Mouse (Mus musculus) cerebellum, postnatal 25 days (tissue): ENCODE data around the gene Dll1.
A peak's percentile ranks its signal among the peaks of the same experiment; 100 is the strongest.

Experiments
- DNase-seq, 2 experiments: peaks; one replicate each; pipeline ENCODE4 v3.0.0; 2021; ENCODE audit warnings: mixed read lengths in 2 of 2

Dll1 gene

GRCm38 (mm10) chr17:15376494-15377181 lies at the start of gene Dll1:
TSS of gene Dll1 (minus strand) at chr17:15376872.
- peak; percentile 31 to 54 for DNase-seq

- no peak for DNase-seq
Measured at GRCm38 (mm10) chr17:15425931-15426330, 49.3 kb upstream of the Dll1 start.

GRCm38 (mm10) chr17:15423080-15423765 lies 46.6 kb upstream of the Dll1 start:
- DNase-seq = no peak

- no peak for DNase-seq
Measured at GRCm38 (mm10) chr17:15422666-15423065, 46.0 kb upstream of the Dll1 start.

GRCm38 (mm10) chr17:15421446-15421845 lies 44.8 kb upstream of the Dll1 start:
- no peak for DNase-seq

GRCm38 (mm10) chr17:15420021-15420603 lies 43.4 kb upstream of the Dll1 start:
- DNase-seq = no peak

GRCm38 (mm10) chr17:15419534-15419933 lies 42.9 kb upstream of the Dll1 start:
- DNase-seq = no peak

GRCm38 (mm10) chr17:15416596-15417215 lies 40.0 kb upstream of the Dll1 start:
- DNase-seq = no peak

- no peak for DNase-seq
Measured at GRCm38 (mm10) chr17:15410861-15411260, 34.2 kb upstream of the Dll1 start.

GRCm38 (mm10) chr17:15409261-15409660 lies 32.6 kb upstream of the Dll1 start:
- no peak for DNase-seq

- DNase-seq = no peak
Measured at GRCm38 (mm10) chr17:15406576-15406975, 29.9 kb upstream of the Dll1 start.

GRCm38 (mm10) chr17:15401716-15402115 lies 25.0 kb upstream of the Dll1 start:
- no peak for DNase-seq

GRCm38 (mm10) chr17:15395997-15396675 lies 19.5 kb upstream of the Dll1 start, which contains the start of gene Fam120b:
TSS of gene Fam120b (plus strand) at chr17:15396202.
- DNase-seq = peak; percentile 83 to 86

GRCm38 (mm10) chr17:15389356-15389755 lies 12.7 kb upstream of the Dll1 start:
- no peak for DNase-seq

GRCm38 (mm10) chr17:15388892-15389291 lies 12.2 kb upstream of the Dll1 start:
- no peak for DNase-seq

- no peak for DNase-seq
Measured at GRCm38 (mm10) chr17:15383360-15383759, 6.7 kb upstream of the Dll1 start.

- no peak for DNase-seq
Measured at GRCm38 (mm10) chr17:15381869-15382660, 5.4 kb upstream of the Dll1 start.

GRCm38 (mm10) chr17:15381092-15381860 lies 4.6 kb upstream of the Dll1 start:
- DNase-seq = no peak

GRCm38 (mm10) chr17:15380641-15381051 lies 4.0 kb upstream of the Dll1 start:
- peak in 1 of 2 experiments; percentile 31 for DNase-seq

- no peak for DNase-seq
Measured at GRCm38 (mm10) chr17:15379741-15380526, 3.3 kb upstream of the Dll1 start.
